Mouse (Mus musculus): Measurements from ENCODE around the gene Pdgfra.

- TF ChIP-seq GATA1 (IDR thresholded peaks at IDR 0.05; ENCODE audit: low read length) = no peak
- TF ChIP-seq TAL1 (IDR thresholded peaks at IDR 0.05; ENCODE audit: low read length) = no peak
Measured at GRCm38 (mm10) chr5:75109368-75109767, 42.7 kb upstream of the Pdgfra start.

Data from erythroblast, embryonic 14.5 days (primary cell).